Mouse (Mus musculus) Muller cell, postnatal 12 days (primary cell): ENCODE measurements at regions not wholly inside any gene's neighbourhood (a gene's known extent, or its start where the extent isn't known, plus 50 kb on each side); places are given as distances from the start of the nearest gene placed in this dataset.

Source experiments
- DNase-seq: peaks from one replicate; pipeline ENCODE4 v3.0.0-alpha.2; 2015; ENCODE audit errors: inconsistent ontology term

- no peak for DNase-seq
Observed at GRCm38 (mm10) chr1:184462481-184463124, 269.8 kb downstream of the Hlx start.

- DNase-seq, result no peak
Observed at GRCm38 (mm10) chr1:184461411-184461810, 271.0 kb downstream of the Hlx start.

- DNase-seq, result no peak
Observed at GRCm38 (mm10) chr1:184456727-184457126, 275.7 kb downstream of the Hlx start.

GRCm38 (mm10) chr1:184454381-184454780 lies 278.0 kb downstream of the Hlx start:
- no peak for DNase-seq

GRCm38 (mm10) chr1:184453673-184454072 lies 278.7 kb downstream of the Hlx start:
- DNase-seq, result no peak

- no peak for DNase-seq
Observed at GRCm38 (mm10) chr1:184453061-184453460, 279.4 kb downstream of the Hlx start.

- no peak for DNase-seq
Observed at GRCm38 (mm10) chr1:184451686-184452085, 280.7 kb downstream of the Hlx start.

DNA sequence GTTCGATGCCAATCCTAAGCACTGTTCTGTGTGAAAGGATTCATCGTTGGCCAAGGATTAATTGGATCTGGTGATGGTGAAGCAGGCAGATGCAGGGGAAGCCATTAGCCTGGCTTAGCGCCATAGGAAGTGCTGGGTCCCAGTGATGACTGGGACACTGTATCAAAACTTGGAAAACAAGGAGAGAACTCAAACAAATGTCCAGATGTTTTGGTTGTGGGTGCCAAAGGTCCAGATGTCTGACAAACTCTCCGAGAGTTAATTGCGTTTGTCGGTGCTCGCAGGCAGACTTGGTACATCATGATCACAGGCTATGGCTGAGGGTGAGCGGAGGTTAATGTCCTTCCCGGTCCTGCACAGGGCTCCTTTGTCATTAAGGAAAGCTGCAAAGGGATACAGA lies 283.4 kb downstream of the Hlx start:
- no peak for DNase-seq

DNA sequence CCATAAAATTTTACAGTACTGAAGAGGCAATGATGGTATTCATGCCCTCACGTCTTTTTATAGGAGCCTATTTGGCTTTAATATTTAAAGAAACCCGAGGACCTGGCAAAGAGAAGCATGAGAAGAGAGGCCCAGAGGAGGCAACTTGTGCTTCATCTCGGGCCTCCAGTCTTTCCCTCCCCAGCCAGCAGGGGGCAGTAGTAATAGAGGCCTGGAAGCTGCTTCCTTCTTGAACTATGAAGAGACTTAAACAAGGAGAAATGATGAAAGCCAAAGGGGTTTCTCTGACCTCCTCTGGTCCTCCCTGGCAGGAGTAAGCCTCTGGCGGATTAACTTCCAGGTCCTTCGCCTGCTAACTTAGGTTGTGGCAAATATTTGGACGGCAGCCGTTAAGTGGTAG lies 284.5 kb downstream of the Hlx start:
- DNase-seq, result peak; percentile 58

DNA sequence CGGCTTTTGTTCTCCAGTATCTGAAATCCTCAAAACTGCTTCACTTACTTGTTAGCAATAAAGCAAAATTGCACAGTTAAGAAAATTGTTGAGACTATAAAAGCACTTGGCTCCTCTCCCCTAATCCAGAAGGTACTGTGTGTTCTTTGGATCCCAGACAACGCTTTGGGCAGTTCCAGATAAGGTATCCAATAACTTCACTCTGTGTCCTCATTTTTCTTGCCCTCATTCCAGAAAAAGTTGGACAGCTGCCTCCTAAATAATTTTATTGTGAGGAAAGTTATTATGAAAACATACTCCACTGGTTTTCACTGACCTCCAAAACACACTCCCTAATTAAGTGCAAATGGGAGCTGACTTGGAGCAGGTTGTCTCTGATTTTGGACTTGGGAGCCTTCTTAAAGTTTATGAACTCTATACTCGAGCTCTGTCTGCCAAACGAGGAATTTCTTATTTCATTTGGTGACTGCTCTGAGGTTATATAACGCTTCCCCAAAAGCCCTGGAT lies 285.2 kb downstream of the Hlx start:
- DNase-seq, result peak; percentile 66

- DNase-seq, result no peak
Observed at GRCm38 (mm10) chr1:184444189-184444588, 288.2 kb downstream of the Hlx start.

DNA sequence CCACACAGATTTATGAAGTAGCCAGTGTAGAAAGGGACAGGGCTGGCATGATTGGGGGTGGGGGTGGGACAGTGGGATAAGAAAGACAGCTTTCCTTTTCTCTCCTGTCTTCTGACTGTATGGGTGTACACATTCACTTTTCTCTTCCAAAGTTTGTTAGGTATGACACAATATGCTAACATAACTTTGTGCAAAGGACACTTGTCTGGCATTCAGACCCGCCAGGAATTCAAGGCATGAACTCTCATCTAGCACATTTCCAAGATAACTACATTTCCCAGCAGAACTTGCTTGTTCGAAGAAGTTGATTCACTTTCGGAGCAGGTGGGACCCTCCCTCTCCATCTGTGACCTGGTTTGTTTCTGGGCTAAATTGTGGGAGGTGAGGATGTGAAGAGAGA lies 289.7 kb downstream of the Hlx start:
- no peak for DNase-seq

GRCm38 (mm10) chr1:184441005-184441557 lies 291.3 kb downstream of the Hlx start:
- peak; percentile 47 for DNase-seq

DNA sequence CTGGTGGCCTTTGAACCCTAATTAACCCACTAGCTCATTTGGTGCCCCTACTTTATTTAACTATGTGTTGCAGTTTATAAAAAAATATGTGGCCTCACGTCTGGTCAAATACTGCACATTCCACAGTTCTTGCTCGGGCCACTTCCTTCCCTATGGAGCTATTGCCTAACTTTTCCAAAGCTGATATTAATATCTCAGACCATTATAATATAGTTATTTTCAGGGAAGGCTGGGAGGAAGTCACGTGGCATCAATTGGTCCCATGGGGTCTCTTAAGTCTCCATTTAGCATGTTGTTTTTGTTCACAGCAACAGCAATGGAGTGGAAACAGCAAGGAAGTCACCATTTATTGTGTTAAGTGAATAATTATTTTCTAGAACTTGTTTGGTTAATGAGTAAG lies 292.9 kb downstream of the Hlx start:
- DNase-seq, result no peak

DNA sequence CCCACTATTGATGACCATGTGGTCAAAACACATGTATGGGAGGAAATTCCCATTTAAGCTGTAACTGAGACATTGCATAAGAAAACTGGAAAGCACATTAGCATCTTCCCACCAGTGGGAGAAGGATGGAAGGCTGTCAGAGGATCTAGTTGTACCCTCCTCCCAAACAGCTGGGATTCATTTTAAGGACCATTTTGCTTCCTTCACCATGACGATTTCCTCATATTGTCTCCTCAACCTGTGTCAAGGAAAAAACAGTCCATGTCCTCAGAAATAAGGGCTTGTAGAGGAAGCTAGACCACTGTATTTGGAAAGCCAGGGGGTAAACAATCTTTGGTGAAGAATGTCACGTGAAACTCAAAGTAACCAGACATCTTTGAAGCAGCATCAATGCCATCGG lies 296.0 kb downstream of the Hlx start:
- DNase-seq, result no peak

- no peak for DNase-seq
Observed at GRCm38 (mm10) chr1:184428612-184429011, 303.8 kb downstream of the Hlx start.

DNA sequence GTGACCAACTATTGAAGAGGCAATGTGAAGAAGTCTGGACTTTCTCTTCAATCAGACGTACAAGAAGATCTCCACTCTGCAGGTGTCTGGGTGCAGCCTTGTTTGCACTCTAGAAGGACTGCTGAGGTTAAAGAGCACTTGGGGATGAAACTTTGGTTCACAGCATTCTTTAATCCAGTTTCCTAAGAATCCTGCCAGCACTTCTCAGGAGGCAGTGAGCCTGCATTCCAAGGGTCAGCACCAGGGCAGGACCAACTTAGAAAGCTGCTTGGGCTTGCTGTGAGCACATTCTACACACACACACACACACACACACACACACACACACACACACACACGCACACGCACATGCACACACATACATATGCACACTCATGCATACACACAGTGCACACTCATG lies 304.4 kb downstream of the Hlx start:
- DNase-seq, result no peak

DNA sequence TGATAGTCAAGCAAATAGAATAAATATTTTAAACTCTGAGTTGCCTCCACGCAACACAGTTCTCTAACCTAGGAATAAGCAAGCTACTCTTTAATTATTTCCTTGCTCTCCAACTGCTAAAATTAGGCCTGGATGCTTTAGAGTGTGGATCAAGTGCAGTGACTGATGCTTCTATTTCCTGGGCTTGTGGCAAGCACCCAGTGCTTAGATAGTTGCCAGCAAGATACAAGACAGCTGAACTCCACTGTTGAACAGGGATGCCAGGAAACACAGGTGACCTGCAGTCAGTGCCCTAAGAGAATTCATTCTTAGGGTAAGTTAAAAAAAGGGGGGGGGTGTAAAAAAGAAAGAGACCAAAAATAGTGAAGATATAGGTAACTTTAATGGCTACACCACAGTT lies 306.7 kb downstream of the Hlx start:
- no peak for DNase-seq

- no peak for DNase-seq
Observed at GRCm38 (mm10) chr1:184424035-184424434, 308.4 kb downstream of the Hlx start.

DNA sequence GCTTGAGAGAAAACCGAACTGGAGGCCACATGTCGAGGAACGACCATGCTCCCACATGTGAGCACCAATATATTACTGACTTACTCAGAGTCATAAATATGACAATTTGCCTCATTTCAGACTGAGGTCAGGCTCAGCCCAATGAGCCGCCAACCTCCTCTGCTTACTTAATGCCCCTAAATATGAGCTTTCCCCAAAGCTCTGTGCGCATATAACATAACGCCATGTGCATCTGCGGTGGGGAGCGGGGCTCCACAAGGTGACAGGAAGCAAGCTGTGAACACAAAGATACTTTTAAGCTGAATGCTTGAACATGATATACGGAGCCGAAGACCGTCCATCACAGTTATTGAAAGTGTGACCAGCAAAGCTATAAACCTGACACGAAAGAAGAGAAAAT lies 319.8 kb downstream of the Hlx start:
- DNase-seq, result no peak

- DNase-seq, result no peak
Observed at GRCm38 (mm10) chr1:184411066-184411465, 321.4 kb downstream of the Hlx start.

GRCm38 (mm10) chr1:184409986-184410385 lies 322.4 kb downstream of the Hlx start:
- no peak for DNase-seq

DNA sequence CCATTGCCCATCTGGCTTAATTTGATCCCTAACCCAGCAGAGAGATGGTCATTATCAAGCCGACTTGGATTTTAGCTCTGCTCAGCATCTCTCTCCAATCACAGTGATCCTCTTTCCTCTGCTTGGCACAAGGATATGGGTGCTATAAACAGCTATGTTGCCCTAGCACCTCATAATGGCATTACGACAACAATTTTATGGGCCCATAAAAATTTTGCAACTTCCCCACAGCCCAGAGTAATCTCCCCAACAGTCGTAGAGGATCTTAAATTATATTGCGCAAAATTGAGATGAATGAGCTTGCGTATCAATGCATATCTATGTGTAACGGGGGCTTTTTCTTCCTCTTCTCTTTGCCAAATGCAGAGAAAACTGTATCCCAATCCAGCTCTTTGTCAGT lies 329.4 kb downstream of the Hlx start:
- no peak for DNase-seq

DNA sequence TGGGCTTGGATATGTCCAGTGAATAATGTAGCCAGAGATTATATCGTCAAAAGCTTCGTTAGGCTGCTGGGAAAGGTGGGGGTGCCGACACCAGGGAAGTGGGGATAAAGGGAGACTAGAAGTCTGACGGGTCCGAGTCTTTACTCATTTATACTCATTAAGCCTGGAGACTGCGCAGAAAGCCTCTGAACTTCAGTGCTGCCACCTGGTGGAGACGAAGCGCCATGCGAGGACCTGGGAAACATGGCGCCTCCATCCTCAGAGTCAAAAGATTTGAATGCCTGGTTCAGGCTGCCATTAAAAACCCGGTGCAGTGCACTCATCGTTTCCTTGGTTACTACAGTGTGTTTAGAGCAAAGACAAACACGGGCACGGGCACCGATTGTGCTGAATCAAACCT lies 337.2 kb downstream of the Hlx start:
- peak; percentile 17 for DNase-seq
